Comparison of ENCODE assay signal across 9 mouse cellular contexts in the genomic region with DNA sequence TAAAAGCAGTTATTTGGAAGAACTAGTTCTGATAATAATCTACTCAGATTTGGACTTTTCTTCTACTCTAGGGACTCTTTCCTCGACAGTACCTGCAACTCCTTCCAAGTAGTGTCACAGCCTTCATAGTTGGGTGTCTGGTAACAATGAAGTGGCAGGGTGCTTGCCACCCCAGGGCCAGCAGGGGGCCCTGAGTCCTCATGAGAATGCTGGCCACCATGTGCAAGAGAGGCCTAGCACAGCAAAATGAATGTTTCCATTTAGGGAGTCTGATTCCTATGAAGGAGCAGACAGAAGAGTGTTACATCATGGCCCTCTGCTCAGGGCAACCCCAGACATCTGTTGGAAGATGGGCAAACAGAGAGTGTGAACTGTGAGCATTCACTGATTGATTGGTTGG. TPM values are rescaled to one million over a fixed set of nuclear protein-coding genes. Genes with fewer than 3 reads are reported as not detected.
A peak's percentile ranks its signal among the peaks of the same experiment; 100 is the strongest.
DNase-seq lines count a peak whose midpoint lies in the region; ATAC-seq and TF ChIP-seq lines count a peak whose summit lies in the region.
"Had no signal": no experiment of that assay in that cellular context is flagged by ENCODE, and none has a peak within 500 bp of the region (broad histone marks: within the 10 kb centered on the region; RNA-seq: fewer than 3 reads in every experiment).

No protein-coding gene starts in this region.

- H3K9me3 ChIP-seq in hindbrain, postnatal 0 days (ENCODE audit: low read length) = no peaks in the 10 kb centered on the region
- H3K9me3 ChIP-seq: megakaryocyte, embryonic 14.5 days had no signal

- no peak overlapping the region for H3K4me3 ChIP-seq in bone marrow, adult 2 months (replicated peaks; ENCODE audit: control insufficient read depth, low read depth, low read length)
- no peak overlapping the region for H3K4me3 ChIP-seq in hindbrain, postnatal 0 days (ENCODE audit: low read length)
- H3K4me3 ChIP-seq: megakaryocyte, embryonic 14.5 days had no signal

- ATAC-seq in hindbrain, postnatal 0 days = peak; percentile 49; the same call in 1 of the 2 replicates
- ATAC-seq in activated CD4-positive, CD25-positive, alpha-beta regulatory T cell, adult 4 months = no peak

- H3K9ac ChIP-seq in hindbrain, postnatal 0 days (replicated peaks; ENCODE audit: low read length) = no peak overlapping the region

- 15% methylated on average over 1 of the region's 1 CpGs for WGBS in bone marrow, adult 2 months
- WGBS in hindbrain, postnatal 0 days = 64% methylated on average over 1 of the region's 1 CpGs

- no peak for TF ChIP-seq POLR2A in bone marrow, adult 2 months (IDR thresholded peaks at IDR 0.05; ENCODE audit: borderline replicate concordance, control insufficient read depth, low read depth, low read length)

- no peak overlapping the region for H3K4me2 ChIP-seq in hindbrain, postnatal 0 days (ENCODE audit: low read depth, low read length)

- no peak overlapping the region for H3K27ac ChIP-seq in bone marrow, adult 2 months (ENCODE audit: control insufficient read depth, insufficient read depth, low read depth, low read length, poor library complexity)
- no peak overlapping the region for H3K27ac ChIP-seq in hindbrain, postnatal 0 days

- no peaks in the 10 kb centered on the region for H3K27me3 ChIP-seq in hindbrain, postnatal 0 days (ENCODE audit: insufficient read depth, low read length)

- DNase-seq in layer of hippocampus, adult 11-12 months (ENCODE audit: low spot score) = peak; percentile 33
- no peak for DNase-seq in layer of hippocampus, postnatal 25 days (ENCODE audit: extremely low spot score in 1 of 2, low spot score in 1 of 2)
- peak; percentile 8 for DNase-seq in ES-CJ7 (ENCODE audit: low read depth, low spot score)
- DNase-seq in hindbrain, postnatal 0 days (ENCODE audit: low spot score) = peak; percentile 33
- DNase-seq in right cerebral cortex, postnatal 25 days = no peak
- DNase-seq: kidney, adult 9 months had no signal

- H3K36me3 ChIP-seq in hindbrain, postnatal 0 days (ENCODE audit: insufficient read depth, low read length) = no peaks in the 10 kb centered on the region

- peak; percentile 29; the same call in 1 of the 2 replicates for TF ChIP-seq CTCF in bone marrow, adult 2 months (IDR thresholded peaks at IDR 0.05; ENCODE audit: control insufficient read depth, insufficient read depth, low read length)
- TF ChIP-seq CTCF in hindbrain, postnatal 0 days (IDR thresholded peaks at IDR 0.05; ENCODE audit: low read depth) = peak; percentile 52

- no peaks in the 10 kb centered on the region for H3K4me1 ChIP-seq in bone marrow, adult 2 months (ENCODE audit: control insufficient read depth, insufficient read depth, low read length)
- no peaks in the 10 kb centered on the region for H3K4me1 ChIP-seq in hindbrain, postnatal 0 days (ENCODE audit: insufficient read depth, low read length)

RNA-seq across cellular contexts. Expression of a gene that starts 21.3 kb away (rescaled TPM):
- total RNA-seq in layer of hippocampus, postnatal 25 days (2021) = 1 to 10 TPM; 1.4 to 1.5 TPM
- polyA plus RNA-seq in bone marrow, adult 2 months (2011; ENCODE audit: insufficient read depth, insufficient read length, low replicate concordance, missing spikeins) = not detected in 2 replicates
- total RNA-seq in hindbrain, postnatal 0 days (2014; rRNA removed) = not detected in 2 replicates
- 0.09 TPM in 1 of 2 replicates, not detected in the other for polyA plus RNA-seq in hindbrain, postnatal 0 days (2015; fragmentation: Nextera tagmentation; extraction: Ambion mirVana)
- polyA plus RNA-seq in activated CD4-positive, CD25-positive, alpha-beta regulatory T cell, adult 4 months (2017; shearing (Covaris generic)) = not detected

RNA-seq across cellular contexts. Expression of a gene that starts 41.7 kb away (rescaled TPM):
- total RNA-seq in layer of hippocampus, postnatal 25 days (2021) = 1 to 10 TPM; 1.5 to 1.7 TPM
- not detected in 2 replicates for polyA plus RNA-seq in bone marrow, adult 2 months (2011; ENCODE audit: insufficient read depth, insufficient read length, low replicate concordance, missing spikeins)
- 3.3 and 7.1 TPM in 2 replicates for total RNA-seq in hindbrain, postnatal 0 days (2014; rRNA removed)
- 3.7 TPM in 2 replicates for polyA plus RNA-seq in hindbrain, postnatal 0 days (2015; fragmentation: Nextera tagmentation; extraction: Ambion mirVana)
- not detected for polyA plus RNA-seq in activated CD4-positive, CD25-positive, alpha-beta regulatory T cell, adult 4 months (2017; shearing (Covaris generic))

Comparison
In these comparisons a context has a peak if more than half of its experiments do, and no peak if none do; other contexts are left out.
1. DNase-seq: peak in layer of hippocampus, adult 11-12 months (single experiment), ES-CJ7 (single experiment) and hindbrain, postnatal 0 days (single experiment); none in layer of hippocampus, postnatal 25 days (0 of 2) and right cerebral cortex, postnatal 25 days (single experiment).